Mouse (Mus musculus) E14TG2a.4 (cell line): ENCODE measurements around the gene Mgat4a.

Experiments used
- CTCF ChIP-seq: conservative IDR thresholded peaks from 2 replicates; pipeline ENCODE4 v1.5.1; 2014; ENCODE audit warnings: low read length
- NANOG ChIP-seq: IDR thresholded peaks from 2 replicates; pipeline ENCODE4 v1.6.1; 2014; ENCODE audit warnings: borderline replicate concordance, low read length, mixed read lengths
- POU5F1 ChIP-seq: IDR thresholded peaks from 2 replicates; pipeline ENCODE4 v1.6.1; 2014; ENCODE audit warnings: low read length, borderline replicate concordance

- TF ChIP-seq CTCF (peak; percentile 85), NANOG (no peak), POU5F1 (no peak)
Observed at GRCm38 (mm10) chr1:37448361-37449095, 92.3 kb downstream of the Mgat4a start.
